Mouse (Mus musculus) olfactory bulb, adult 2 months (tissue): Measurements from ENCODE around the gene Rbfox3.

Source experiments
- CTCF ChIP-seq: fragments of 200-500 bp; IDR thresholded peaks from 2 replicates; pipeline ENCODE4 v1.5.1; 2012; ENCODE audit warnings: low read depth, mild to moderate bottlenecking, low read length, moderate library complexity; ENCODE audit not compliant: insufficient read depth
- POLR2A ChIP-seq: fragments of 200-500 bp; IDR thresholded peaks from 2 replicates; pipeline ENCODE4 v1.6.1; 2012; ENCODE audit warnings: mild to moderate bottlenecking, low read depth, low read length, moderate library complexity; ENCODE audit not compliant: insufficient read depth

- TF ChIP-seq CTCF: no peak
- TF ChIP-seq POLR2A: no peak
These were observed 23.5 kb upstream of the Rbfox3 start for GRCm38 (mm10) chr11:118934925-118935324.
